In the genomic region with DNA sequence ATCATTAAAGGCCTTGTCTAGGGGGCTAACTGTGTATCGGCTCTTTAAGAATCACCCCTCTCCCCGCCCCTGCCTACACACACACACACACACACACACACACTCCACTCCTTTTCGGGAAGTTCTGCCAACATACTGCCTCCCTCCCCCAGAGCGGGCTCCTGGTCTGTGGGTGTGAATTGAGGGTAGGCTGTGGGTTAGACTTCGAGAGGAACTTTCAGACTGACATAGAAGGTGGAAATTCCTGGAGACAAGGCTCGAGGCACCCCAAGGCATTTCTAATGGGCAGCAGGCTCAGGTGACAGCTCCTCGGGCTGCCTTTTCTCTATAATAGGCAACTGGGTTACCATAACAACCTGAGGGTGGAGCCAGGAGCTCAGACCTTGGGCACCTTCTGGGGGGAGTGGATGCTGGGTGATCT, we compare ENCODE assay signal across 9 mouse cellular contexts. TPM values are rescaled to one million over a fixed set of nuclear protein-coding genes. Genes with fewer than 3 reads are reported as not detected.
DNase-seq lines count a peak whose midpoint lies in the region; ATAC-seq and TF ChIP-seq lines count a peak whose summit lies in the region.
"Had no signal": no experiment of that assay in that cellular context is flagged by ENCODE, and none has a peak within 500 bp of the region (broad histone marks: within the 10 kb centered on the region; RNA-seq: fewer than 3 reads in every experiment).

No protein-coding gene starts in this region.

- no peak for ATAC-seq in hindbrain, postnatal 0 days
- no peak for ATAC-seq in stomach, postnatal 0 days (ENCODE audit: low FRiP score, low TSS enrichment)
- no peak for ATAC-seq in megakaryocyte, adult 5-6 weeks (ENCODE audit: poor library complexity, severe bottlenecking)
- no peak for ATAC-seq in heart, embryonic 12.5 days (ENCODE audit: insufficient number of reproducible peaks, low FRiP score)
- ATAC-seq: Patski had no signal

- H3K36me3 ChIP-seq in hindbrain, postnatal 0 days (ENCODE audit: insufficient read depth, low read length), result no peaks in the 10 kb centered on the region
- H3K36me3 ChIP-seq in stomach, postnatal 0 days (ENCODE audit: control insufficient read depth, insufficient read depth, low read length), result no peaks in the 10 kb centered on the region
- H3K36me3 ChIP-seq in heart, embryonic 12.5 days, result peaks cover 5% of the 10 kb centered on the region

- H3K4me1 ChIP-seq in hindbrain, postnatal 0 days (ENCODE audit: insufficient read depth, low read length), result peaks cover 17% of the 10 kb centered on the region
- H3K4me1 ChIP-seq in stomach, postnatal 0 days (replicated peaks; ENCODE audit: control insufficient read depth, insufficient read depth), result no peaks in the 10 kb centered on the region
- H3K4me1 ChIP-seq in heart, embryonic 12.5 days (replicated peaks), result peaks cover 36% of the 10 kb centered on the region

- no peak for TF ChIP-seq EP300 in stomach, postnatal 0 days (optimal IDR thresholded peaks at IDR 0.05)

- TF ChIP-seq CTCF in hindbrain, postnatal 0 days (IDR thresholded peaks at IDR 0.05; ENCODE audit: low read depth), result no peak
- TF ChIP-seq CTCF in stomach, postnatal 0 days (IDR thresholded peaks at IDR 0.05; ENCODE audit: low read depth), result no peak

- H3K9me3 ChIP-seq in hindbrain, postnatal 0 days (ENCODE audit: low read length), result no peaks in the 10 kb centered on the region
- no peaks in the 10 kb centered on the region for H3K9me3 ChIP-seq in stomach, postnatal 0 days (ENCODE audit: control insufficient read depth, low read length)
- no peaks in the 10 kb centered on the region for H3K9me3 ChIP-seq in heart, embryonic 12.5 days (replicated peaks)

- H3K9ac ChIP-seq in hindbrain, postnatal 0 days (replicated peaks; ENCODE audit: low read length), result 0 out of 2 replicates have a peak overlapping the region, but pooled peaks have one; percentile 4
- H3K9ac ChIP-seq in stomach, postnatal 0 days (ENCODE audit: low read length), result no peak overlapping the region
- no peak overlapping the region for H3K9ac ChIP-seq in heart, embryonic 12.5 days

- no peak overlapping the region for H3K27ac ChIP-seq in hindbrain, postnatal 0 days
- no peak overlapping the region for H3K27ac ChIP-seq in stomach, postnatal 0 days (replicated peaks)
- no peak overlapping the region for H3K27ac ChIP-seq in heart, embryonic 12.5 days (ENCODE audit: poor library complexity, severe bottlenecking)

- WGBS in hindbrain, postnatal 0 days, result 9% methylated on average over 7 of the region's 7 CpGs
- WGBS in stomach, postnatal 0 days, result 11% methylated on average over 7 of the region's 7 CpGs
- WGBS in heart, embryonic 12.5 days, result 15% methylated on average over 7 of the region's 7 CpGs

- H3K4me3 ChIP-seq in hindbrain, postnatal 0 days (ENCODE audit: low read length), result 0 out of 2 replicates have a peak overlapping the region, but pooled peaks have one; percentile 4
- H3K4me3 ChIP-seq in stomach, postnatal 0 days (ENCODE audit: low read depth, low read length), result no peak overlapping the region
- H3K4me3 ChIP-seq in heart, embryonic 12.5 days, result no peak overlapping the region

- H3K4me2 ChIP-seq in hindbrain, postnatal 0 days (ENCODE audit: low read depth, low read length), result peak overlapping the region; percentile 57
- H3K4me2 ChIP-seq in stomach, postnatal 0 days (replicated peaks; ENCODE audit: low read depth), result peak overlapping the region; percentile 31; the same call in 1 of the 2 replicates
- no peak overlapping the region for H3K4me2 ChIP-seq in heart, embryonic 12.5 days

- H3K27me3 ChIP-seq in hindbrain, postnatal 0 days (ENCODE audit: insufficient read depth, low read length), result no peaks in the 10 kb centered on the region
- H3K27me3 ChIP-seq in stomach, postnatal 0 days (ENCODE audit: control insufficient read depth, insufficient read depth, low read length), result no peaks in the 10 kb centered on the region
- H3K27me3 ChIP-seq in heart, embryonic 12.5 days (replicated peaks), result peaks cover 29% of the 10 kb centered on the region

- peak; percentile 54 for DNase-seq in right cerebral cortex, adult 18-20 months
- DNase-seq in right cerebral cortex, postnatal 4 days, result no peak
- peak; percentile 8 for DNase-seq in embryo, embryonic 9.5 days (ENCODE audit: extremely low spot score)
- peak; percentile 24 for DNase-seq in hindbrain, postnatal 0 days (ENCODE audit: low spot score)
- no peak for DNase-seq in stomach, postnatal 0 days (ENCODE audit: low spot score)
- DNase-seq in heart, adult 8-10 months (ENCODE audit: low spot score), result no peak

RNA-seq across cellular contexts. Expression of gene Slc8a2, which starts 2.5 kb away (rescaled TPM):
- 78.6 and 79.4 TPM in 2 replicates for total RNA-seq in hindbrain, postnatal 0 days (2014; rRNA removed)
- 1.2 TPM in 2 replicates for polyA plus RNA-seq in hindbrain, postnatal 0 days (2015; fragmentation: Nextera tagmentation; extraction: Ambion mirVana)
- polyA plus RNA-seq in stomach, postnatal 0 days (2015; fragmentation: Nextera tagmentation; extraction: Ambion mirVana), result 0.11 and 0.12 TPM in 2 replicates
- total RNA-seq in megakaryocyte, adult 5-6 weeks (2015), result not detected in 2 replicates
- not detected in 2 replicates for total RNA-seq in megakaryocyte, adult 5-6 weeks (2017)
- under 1 TPM; 0.66 to 0.84 (median 0.70) TPM for total RNA-seq in heart, adult 8-10 months (2022)
- polyA plus RNA-seq in heart, embryonic 12.5 days (2016; fragmentation: Nextera tagmentation; extraction: Ambion mirVana), result 0.28 and 0.30 TPM in 2 replicates

RNA-seq across cellular contexts. Expression of gene Kptn, which starts 12.5 kb away (rescaled TPM):
- 33.3 and 41.7 TPM in 2 replicates for total RNA-seq in hindbrain, postnatal 0 days (2014; rRNA removed)
- 33.2 and 35.8 TPM in 2 replicates for polyA plus RNA-seq in hindbrain, postnatal 0 days (2015; fragmentation: Nextera tagmentation; extraction: Ambion mirVana)
- 11.8 and 13.1 TPM in 2 replicates for polyA plus RNA-seq in stomach, postnatal 0 days (2015; fragmentation: Nextera tagmentation; extraction: Ambion mirVana)
- 8.9 and 9.9 TPM in 2 replicates for total RNA-seq in megakaryocyte, adult 5-6 weeks (2015)
- total RNA-seq in megakaryocyte, adult 5-6 weeks (2017), result 9.7 and 18.9 TPM in 2 replicates
- 10 to 100 TPM; 20.1 to 25.7 (median 23.5) TPM for total RNA-seq in heart, adult 8-10 months (2022)
- 29.4 and 31.0 TPM in 2 replicates for polyA plus RNA-seq in heart, embryonic 12.5 days (2016; fragmentation: Nextera tagmentation; extraction: Ambion mirVana)

RNA-seq across cellular contexts. Expression of gene Napa, which starts 33.9 kb away (rescaled TPM):
- total RNA-seq in hindbrain, postnatal 0 days (2014; rRNA removed), result 413 and 441 TPM in 2 replicates
- polyA plus RNA-seq in hindbrain, postnatal 0 days (2015; fragmentation: Nextera tagmentation; extraction: Ambion mirVana), result 253 and 256 TPM in 2 replicates
- polyA plus RNA-seq in stomach, postnatal 0 days (2015; fragmentation: Nextera tagmentation; extraction: Ambion mirVana), result 136 and 152 TPM in 2 replicates
- total RNA-seq in megakaryocyte, adult 5-6 weeks (2015), result 62.0 and 65.7 TPM in 2 replicates
- 39.8 and 39.9 TPM in 2 replicates for total RNA-seq in megakaryocyte, adult 5-6 weeks (2017)
- total RNA-seq in heart, adult 8-10 months (2022), result 100 to 1,000 TPM in 1 of 4 experiments, 10 to 100 TPM in 3; 76.5 to 101 (median 84.9) TPM
- 144 and 159 TPM in 2 replicates for polyA plus RNA-seq in heart, embryonic 12.5 days (2016; fragmentation: Nextera tagmentation; extraction: Ambion mirVana)

RNA-seq across cellular contexts. Expression of gene Meis3, which starts 42.7 kb away (rescaled TPM):
- total RNA-seq in hindbrain, postnatal 0 days (2014; rRNA removed), result 76.6 and 81.3 TPM in 2 replicates
- polyA plus RNA-seq in hindbrain, postnatal 0 days (2015; fragmentation: Nextera tagmentation; extraction: Ambion mirVana), result 77.5 and 84.6 TPM in 2 replicates
- polyA plus RNA-seq in stomach, postnatal 0 days (2015; fragmentation: Nextera tagmentation; extraction: Ambion mirVana), result 10.9 and 11.8 TPM in 2 replicates
- total RNA-seq in megakaryocyte, adult 5-6 weeks (2015), result 0.89 and 1.9 TPM in 2 replicates
- total RNA-seq in megakaryocyte, adult 5-6 weeks (2017), result not detected in 2 replicates
- total RNA-seq in heart, adult 8-10 months (2022), result 1 to 10 TPM; 4.7 to 6.1 (median 5.2) TPM
- polyA plus RNA-seq in heart, embryonic 12.5 days (2016; fragmentation: Nextera tagmentation; extraction: Ambion mirVana), result 18.2 and 21.5 TPM in 2 replicates

Comparison
In these comparisons a context has a peak if more than half of its experiments do, and no peak if none do; other contexts are left out.
1. DNase-seq: peak in right cerebral cortex, adult 18-20 months (single experiment), embryo, embryonic 9.5 days (single experiment) and hindbrain, postnatal 0 days (single experiment); none in right cerebral cortex, postnatal 4 days (single experiment), stomach, postnatal 0 days (single experiment) and heart, adult 8-10 months (single experiment).
2. RNA of gene Slc8a2, which starts 2.5 kb away (total RNA-seq): 78.6 to 79.4 TPM in hindbrain, postnatal 0 days; 0.66 to 0.84 TPM in heart, adult 8-10 months and not detected in megakaryocyte, adult 5-6 weeks; every median in the first group is over 10 times any median in the second.